Mouse (Mus musculus): Measurements from ENCODE around the gene Tmem59. TPM values are rescaled to one million over a fixed set of nuclear protein-coding genes. Genes with fewer than 3 reads are reported as not detected.

The Tmem59 gene
- polyA plus RNA-seq, 1 experiment from 2014 or later, result 221 TPM

DNA sequence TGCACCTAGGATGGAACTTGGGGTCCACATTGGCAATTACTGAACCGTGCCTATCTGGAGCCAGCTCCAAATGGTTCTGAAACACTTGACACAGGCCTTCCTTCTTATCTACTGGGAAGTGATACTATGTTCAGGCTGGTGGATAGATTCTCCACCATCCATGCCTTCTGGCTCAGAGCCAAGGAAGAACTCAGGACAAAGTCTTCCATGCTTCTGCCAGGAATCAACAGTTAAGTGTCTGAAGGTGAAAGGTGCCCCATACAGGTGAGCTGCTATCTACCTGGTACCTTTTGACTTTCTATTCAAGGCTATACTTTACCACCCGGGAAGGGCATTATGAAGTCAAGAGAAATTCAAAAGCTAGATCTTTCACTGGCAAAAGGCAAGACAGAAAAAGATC lies 60.1 kb downstream of the Tmem59 start:
- no peak for DNase-seq (ENCODE audit: low spot score)

GRCm38 (mm10) chr4:107240196-107240595 lies 62.0 kb downstream of the Tmem59 start:
- no peaks in the 10 kb centered on the region for H3K9me3 ChIP-seq (ENCODE audit: control insufficient read depth, low read length)
- no peak overlapping the region for H3K4me3 ChIP-seq (ENCODE audit: low read depth, low read length)
- ATAC-seq (replicated peaks; ENCODE audit: low FRiP score), result no peak
- peaks cover 26% of the 10 kb centered on the region for H3K36me3 ChIP-seq (ENCODE audit: control insufficient read depth, insufficient read depth, low read length)
- H3K4me2 ChIP-seq, result no peak overlapping the region
- 95% methylated on average over 6 of the region's 6 CpGs for WGBS
- H3K9ac ChIP-seq (ENCODE audit: low read depth, low read length), result no peak overlapping the region
- no peak overlapping the region for H3K27ac ChIP-seq (ENCODE audit: low read depth, low read length)
- no peaks in the 10 kb centered on the region for H3K27me3 ChIP-seq (replicated peaks; ENCODE audit: control insufficient read depth, insufficient read depth, low read length)
- no peak for DNase-seq (ENCODE audit: low spot score)
- H3K4me1 ChIP-seq (replicated peaks; ENCODE audit: control insufficient read depth, insufficient read depth, low read length), result 0 out of 2 replicates have a peak, but pooled peaks cover 2% of the 10 kb centered on the region

More for the DNA sequence above, 60.1 kb downstream of the Tmem59 start:
- H3K27ac ChIP-seq (ENCODE audit: low read depth, low read length), result no peak overlapping the region
- H3K4me2 ChIP-seq, result no peak overlapping the region
- no peaks in the 10 kb centered on the region for H3K4me1 ChIP-seq (replicated peaks; ENCODE audit: control insufficient read depth, insufficient read depth, low read length)
- H3K9ac ChIP-seq (ENCODE audit: low read depth, low read length), result no peak overlapping the region
- H3K36me3 ChIP-seq (ENCODE audit: control insufficient read depth, insufficient read depth, low read length), result peaks cover 30% of the 10 kb centered on the region
- H3K4me3 ChIP-seq (ENCODE audit: low read depth, low read length), result no peak overlapping the region
- 90% methylated on average over 2 of the region's 2 CpGs for WGBS
- no peaks in the 10 kb centered on the region for H3K9me3 ChIP-seq (ENCODE audit: control insufficient read depth, low read length)
- H3K27me3 ChIP-seq (replicated peaks; ENCODE audit: control insufficient read depth, insufficient read depth, low read length), result no peaks in the 10 kb centered on the region
- no peak for ATAC-seq (replicated peaks; ENCODE audit: low FRiP score)

DNA sequence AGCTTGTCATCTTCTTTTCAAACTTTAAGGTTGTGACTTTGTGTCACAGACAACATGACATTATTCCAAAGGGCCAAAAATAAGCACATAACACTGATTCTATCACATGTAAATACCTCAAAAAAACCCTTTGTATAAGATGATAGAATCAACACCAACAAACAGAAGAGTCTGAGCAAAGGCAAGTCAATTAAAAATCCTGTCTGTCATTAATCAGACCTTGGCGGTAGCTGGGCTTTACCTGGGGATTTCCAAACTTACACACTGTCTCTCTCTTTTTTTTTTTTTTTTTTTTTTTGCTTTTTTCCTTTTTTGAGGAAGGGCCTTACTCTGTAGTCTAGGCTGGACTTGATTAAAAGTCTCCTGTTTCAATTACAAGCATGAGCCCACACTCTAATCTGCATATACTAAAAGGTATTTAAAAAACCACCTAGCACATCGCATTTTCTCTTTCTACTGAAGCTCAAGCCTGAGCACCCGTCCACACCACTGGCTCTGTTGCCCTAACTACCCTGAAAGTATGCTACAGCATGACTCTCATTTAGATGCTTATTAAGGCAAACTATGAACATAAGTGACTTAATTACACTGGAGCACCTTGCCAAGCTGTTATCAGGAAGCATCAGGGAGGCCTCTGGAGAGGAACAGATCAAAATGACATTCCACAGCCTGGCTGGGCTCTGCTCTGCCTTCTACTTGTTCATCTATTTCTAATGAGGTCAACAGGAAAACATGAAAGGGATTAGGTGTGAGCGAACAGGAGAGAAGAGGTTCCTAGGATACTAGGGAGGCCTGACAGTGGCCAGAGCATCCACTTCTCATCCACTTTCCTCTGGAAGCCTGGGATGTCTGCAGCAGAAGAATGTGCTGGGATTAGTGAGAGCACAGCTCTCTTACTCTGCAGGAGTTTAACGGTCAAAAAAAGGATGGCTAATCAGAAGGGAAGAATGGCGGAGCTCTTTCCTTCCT lies 65.5 kb downstream of the Tmem59 start:
- no peak overlapping the region for H3K27ac ChIP-seq (ENCODE audit: low read depth, low read length)
- no peak overlapping the region for H3K4me2 ChIP-seq
- H3K27me3 ChIP-seq (replicated peaks; ENCODE audit: control insufficient read depth, insufficient read depth, low read length), result no peaks in the 10 kb centered on the region
- WGBS, result 83% methylated on average over 6 of the region's 6 CpGs
- ATAC-seq (replicated peaks; ENCODE audit: low FRiP score) (no peak), DNase-seq (ENCODE audit: low spot score) (no peak)
- H3K9me3 ChIP-seq (ENCODE audit: control insufficient read depth, low read length), result no peaks in the 10 kb centered on the region
- peaks cover 17% of the 10 kb centered on the region for H3K36me3 ChIP-seq (ENCODE audit: control insufficient read depth, insufficient read depth, low read length)
- H3K4me3 ChIP-seq (ENCODE audit: low read depth, low read length), result no peak overlapping the region
- H3K4me1 ChIP-seq (replicated peaks; ENCODE audit: control insufficient read depth, insufficient read depth, low read length), result peaks cover 7% of the 10 kb centered on the region
- H3K9ac ChIP-seq (ENCODE audit: low read depth, low read length), result no peak overlapping the region

DNA sequence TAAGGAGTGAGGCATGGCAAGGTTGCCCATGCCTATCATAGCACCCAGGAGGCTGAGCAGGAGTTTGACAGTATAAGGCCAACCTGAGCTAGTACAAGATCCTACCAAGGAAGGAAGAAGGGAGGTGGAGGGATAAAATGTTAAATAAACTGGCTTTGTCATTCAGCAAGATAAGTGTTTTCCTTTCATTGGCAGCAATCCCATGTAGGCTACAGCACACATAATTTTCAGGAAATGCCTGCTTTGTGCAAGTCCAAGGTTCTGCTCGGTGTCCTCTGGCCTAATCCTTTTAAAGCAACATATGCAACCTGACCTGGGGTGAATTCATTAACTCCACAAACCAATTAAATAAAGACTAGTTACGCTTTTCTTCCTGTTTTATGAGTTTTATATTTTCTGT lies 67.2 kb downstream of the Tmem59 start:
- peaks cover 8% of the 10 kb centered on the region for H3K36me3 ChIP-seq (ENCODE audit: control insufficient read depth, insufficient read depth, low read length)
- H3K4me2 ChIP-seq, result no peak overlapping the region
- 77% methylated on average over 2 of the region's 2 CpGs for WGBS
- H3K4me1 ChIP-seq (replicated peaks; ENCODE audit: control insufficient read depth, insufficient read depth, low read length), result peaks cover 15% of the 10 kb centered on the region
- ATAC-seq (replicated peaks; ENCODE audit: low FRiP score) (no peak), DNase-seq (ENCODE audit: low spot score) (no peak)
- no peaks in the 10 kb centered on the region for H3K27me3 ChIP-seq (replicated peaks; ENCODE audit: control insufficient read depth, insufficient read depth, low read length)
- H3K4me3 ChIP-seq (ENCODE audit: low read depth, low read length), result no peak overlapping the region
- H3K27ac ChIP-seq (ENCODE audit: low read depth, low read length), result no peak overlapping the region
- H3K9ac ChIP-seq (ENCODE audit: low read depth, low read length), result no peak overlapping the region
- no peaks in the 10 kb centered on the region for H3K9me3 ChIP-seq (ENCODE audit: control insufficient read depth, low read length)

- ATAC-seq (replicated peaks; ENCODE audit: low FRiP score) (no peak), DNase-seq (ENCODE audit: low spot score) (no peak)
- Histone ChIP-seq H3K4me3 (ENCODE audit: low read depth, low read length) (no peak overlapping the region), H3K4me2 (no peak overlapping the region), H3K9me3 (ENCODE audit: control insufficient read depth, low read length) (no peaks in the 10 kb centered on the region), H3K27ac (ENCODE audit: low read depth, low read length) (no peak overlapping the region), H3K36me3 (ENCODE audit: control insufficient read depth, insufficient read depth, low read length) (peaks cover 6% of the 10 kb centered on the region), H3K4me1 (replicated peaks; ENCODE audit: control insufficient read depth, insufficient read depth, low read length) (peaks cover 17% of the 10 kb centered on the region), H3K27me3 (replicated peaks; ENCODE audit: control insufficient read depth, insufficient read depth, low read length) (no peaks in the 10 kb centered on the region), H3K9ac (ENCODE audit: low read depth, low read length) (no peak overlapping the region)
- 68% methylated on average over 1 of the region's 1 CpGs for WGBS
These were observed 67.8 kb downstream of the Tmem59 start for GRCm38 (mm10) chr4:107246040-107246439.

DNA sequence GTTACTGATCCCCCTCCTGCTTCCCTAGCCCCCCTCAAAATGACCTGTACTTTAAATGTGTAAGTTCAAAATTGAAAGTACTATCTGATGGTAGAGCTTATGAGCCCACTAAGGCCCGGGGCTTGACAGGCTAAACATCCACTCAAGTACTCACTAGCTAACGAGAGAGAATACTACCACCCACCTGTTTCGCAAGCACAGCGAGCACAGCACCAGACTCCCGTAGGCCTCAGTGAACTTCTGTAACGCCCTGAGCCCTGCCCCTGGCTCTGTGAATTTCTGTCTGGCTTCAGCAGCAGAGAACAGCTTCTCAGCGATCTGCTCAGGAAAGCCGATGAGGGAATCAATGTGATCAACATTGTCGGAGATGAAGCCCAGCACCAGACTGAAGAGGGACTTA lies 68.9 kb downstream of the Tmem59 start:
- Histone ChIP-seq H3K27ac (ENCODE audit: low read depth, low read length) (no peak overlapping the region), H3K9me3 (ENCODE audit: control insufficient read depth, low read length) (no peaks in the 10 kb centered on the region), H3K4me1 (replicated peaks; ENCODE audit: control insufficient read depth, insufficient read depth, low read length) (peaks cover 24% of the 10 kb centered on the region), H3K4me3 (ENCODE audit: low read depth, low read length) (no peak overlapping the region), H3K9ac (ENCODE audit: low read depth, low read length) (no peak overlapping the region), H3K4me2 (no peak overlapping the region), H3K36me3 (ENCODE audit: control insufficient read depth, insufficient read depth, low read length) (peaks cover 2% of the 10 kb centered on the region), H3K27me3 (replicated peaks; ENCODE audit: control insufficient read depth, insufficient read depth, low read length) (no peaks in the 10 kb centered on the region)
- DNase-seq (ENCODE audit: low spot score) (no peak), ATAC-seq (replicated peaks; ENCODE audit: low FRiP score) (no peak)
- WGBS, result 72% methylated on average over 9 of the region's 9 CpGs

GRCm38 (mm10) chr4:107248061-107248460 lies 69.9 kb downstream of the Tmem59 start:
- Histone ChIP-seq H3K4me3 (ENCODE audit: low read depth, low read length) (no peak overlapping the region), H3K27me3 (replicated peaks; ENCODE audit: control insufficient read depth, insufficient read depth, low read length) (no peaks in the 10 kb centered on the region), H3K36me3 (ENCODE audit: control insufficient read depth, insufficient read depth, low read length) (no peaks in the 10 kb centered on the region; the same call in 1 of the 2 replicates), H3K27ac (ENCODE audit: low read depth, low read length) (no peak overlapping the region), H3K4me1 (replicated peaks; ENCODE audit: control insufficient read depth, insufficient read depth, low read length) (peaks cover 29% of the 10 kb centered on the region), H3K4me2 (no peak overlapping the region), H3K9me3 (ENCODE audit: control insufficient read depth, low read length) (no peaks in the 10 kb centered on the region), H3K9ac (ENCODE audit: low read depth, low read length) (no peak overlapping the region)
- ATAC-seq (replicated peaks; ENCODE audit: low FRiP score) (no peak), DNase-seq (ENCODE audit: low spot score) (no peak)
- 92% methylated on average over 3 of the region's 3 CpGs for WGBS

DNA sequence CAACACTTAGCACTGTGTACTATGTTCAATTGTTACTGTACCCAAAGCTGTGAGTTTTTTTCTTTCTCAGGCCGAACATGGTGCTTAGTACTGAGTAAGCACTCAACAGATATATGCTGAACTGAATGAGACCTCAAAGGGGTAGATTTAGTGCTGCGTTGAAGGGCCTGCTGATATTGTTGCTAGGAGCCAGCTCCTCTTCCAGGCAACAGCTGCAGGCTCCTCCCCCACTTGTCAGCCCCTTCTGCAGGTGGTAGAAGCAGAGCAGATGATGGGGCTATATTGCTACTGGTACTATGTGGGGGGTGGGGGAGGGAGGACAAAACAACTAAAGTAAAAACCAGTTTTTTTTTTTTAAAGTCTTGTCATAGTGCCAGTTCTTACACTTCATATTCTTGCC lies 71.3 kb downstream of the Tmem59 start:
- ATAC-seq (replicated peaks; ENCODE audit: low FRiP score), result no peak
- H3K27me3 ChIP-seq (replicated peaks; ENCODE audit: control insufficient read depth, insufficient read depth, low read length), result no peaks in the 10 kb centered on the region
- WGBS, result 50% methylated on average over 2 of the region's 2 CpGs
- peaks cover 27% of the 10 kb centered on the region for H3K4me1 ChIP-seq (replicated peaks; ENCODE audit: control insufficient read depth, insufficient read depth, low read length)
- no peak overlapping the region for H3K27ac ChIP-seq (ENCODE audit: low read depth, low read length)
- H3K4me2 ChIP-seq, result no peak overlapping the region
- H3K9me3 ChIP-seq (ENCODE audit: control insufficient read depth, low read length), result no peaks in the 10 kb centered on the region
- DNase-seq (ENCODE audit: low spot score), result no peak
- H3K9ac ChIP-seq (ENCODE audit: low read depth, low read length), result no peak overlapping the region
- no peaks in the 10 kb centered on the region for H3K36me3 ChIP-seq (ENCODE audit: control insufficient read depth, insufficient read depth, low read length)
- H3K4me3 ChIP-seq (ENCODE audit: low read depth, low read length), result no peak overlapping the region

DNA sequence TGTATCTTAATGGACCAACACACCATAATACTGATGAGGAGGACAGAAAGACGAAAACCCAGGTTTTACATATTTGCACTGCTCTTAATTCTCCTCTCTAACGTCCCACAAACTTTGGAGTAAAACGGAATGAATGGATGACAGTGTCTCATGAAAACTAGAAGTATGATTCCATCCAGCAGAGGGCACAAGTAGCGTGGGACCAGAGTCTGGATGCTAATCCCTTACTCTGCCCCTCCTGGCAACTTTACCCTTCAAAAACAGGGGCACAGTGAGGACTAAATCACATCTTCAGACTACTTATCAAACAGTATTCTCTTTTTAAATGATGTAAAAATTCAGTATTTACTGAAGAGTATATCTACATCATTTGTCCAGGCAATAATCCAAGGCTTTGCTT lies 72.3 kb downstream of the Tmem59 start:
- H3K9ac ChIP-seq (ENCODE audit: low read depth, low read length), result no peak overlapping the region
- H3K27me3 ChIP-seq (replicated peaks; ENCODE audit: control insufficient read depth, insufficient read depth, low read length), result no peaks in the 10 kb centered on the region
- H3K4me3 ChIP-seq (ENCODE audit: low read depth, low read length), result no peak overlapping the region
- no peaks in the 10 kb centered on the region for H3K36me3 ChIP-seq (ENCODE audit: control insufficient read depth, insufficient read depth, low read length)
- WGBS, result 28% methylated on average over 4 of the region's 4 CpGs
- ATAC-seq (replicated peaks; ENCODE audit: low FRiP score) (no peak), DNase-seq (ENCODE audit: low spot score) (no peak)
- H3K4me2 ChIP-seq, result no peak overlapping the region
- peaks cover 27% of the 10 kb centered on the region for H3K4me1 ChIP-seq (replicated peaks; ENCODE audit: control insufficient read depth, insufficient read depth, low read length)
- no peak overlapping the region for H3K27ac ChIP-seq (ENCODE audit: low read depth, low read length)
- H3K9me3 ChIP-seq (ENCODE audit: control insufficient read depth, low read length), result no peaks in the 10 kb centered on the region
